Mouse (Mus musculus): ENCODE measurements around the gene Cgnl1. TPM values are rescaled to one million over a fixed set of nuclear protein-coding genes. Genes with fewer than 3 reads are reported as not detected.

Cgnl1 gene
- 11.0 and 12.1 TPM in 2 replicates for polyA plus RNA-seq (2012; rRNA removed)

DNA sequence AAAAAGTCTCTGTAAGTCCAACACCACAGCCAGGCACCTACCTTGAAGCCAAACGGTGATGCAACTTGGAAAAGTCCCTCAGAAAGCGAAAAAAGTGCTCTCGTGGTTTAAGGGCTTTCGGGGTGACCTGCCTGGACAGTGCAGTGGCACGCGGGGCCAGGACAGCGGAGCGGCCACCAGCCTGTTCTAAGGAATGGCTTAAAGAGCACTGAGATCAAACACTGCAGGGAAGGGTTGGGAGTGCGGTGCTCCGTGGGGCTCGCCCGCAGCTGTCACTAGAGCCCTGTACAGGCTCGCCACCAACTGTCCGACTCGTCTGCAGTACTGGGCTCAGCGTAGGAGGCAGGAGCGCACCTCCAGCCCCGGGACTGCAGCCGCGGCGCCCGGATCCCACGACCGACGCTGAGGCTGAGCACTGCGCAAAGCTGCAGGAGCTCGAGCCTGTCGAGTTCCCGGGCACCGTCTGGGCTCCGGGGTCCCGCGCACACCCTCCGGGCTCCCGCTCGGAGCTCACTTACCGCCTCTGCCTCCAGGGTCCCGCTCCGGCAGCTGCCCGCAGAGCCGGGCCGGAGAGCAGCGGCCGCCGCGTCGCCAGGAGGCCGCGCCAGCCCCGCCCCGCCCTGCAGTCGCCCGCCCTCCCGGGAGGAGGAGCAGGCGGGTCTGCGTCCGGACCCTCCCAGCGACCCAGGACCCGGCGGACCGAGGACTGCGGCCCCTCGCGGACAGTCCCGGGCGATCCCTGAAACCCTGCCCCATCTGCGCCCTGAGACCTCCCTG lies at the start of gene Cgnl1:
Cgnl1 (minus strand) TSS at position 612 of the 777 bp plus-strand sequence.

DNA sequence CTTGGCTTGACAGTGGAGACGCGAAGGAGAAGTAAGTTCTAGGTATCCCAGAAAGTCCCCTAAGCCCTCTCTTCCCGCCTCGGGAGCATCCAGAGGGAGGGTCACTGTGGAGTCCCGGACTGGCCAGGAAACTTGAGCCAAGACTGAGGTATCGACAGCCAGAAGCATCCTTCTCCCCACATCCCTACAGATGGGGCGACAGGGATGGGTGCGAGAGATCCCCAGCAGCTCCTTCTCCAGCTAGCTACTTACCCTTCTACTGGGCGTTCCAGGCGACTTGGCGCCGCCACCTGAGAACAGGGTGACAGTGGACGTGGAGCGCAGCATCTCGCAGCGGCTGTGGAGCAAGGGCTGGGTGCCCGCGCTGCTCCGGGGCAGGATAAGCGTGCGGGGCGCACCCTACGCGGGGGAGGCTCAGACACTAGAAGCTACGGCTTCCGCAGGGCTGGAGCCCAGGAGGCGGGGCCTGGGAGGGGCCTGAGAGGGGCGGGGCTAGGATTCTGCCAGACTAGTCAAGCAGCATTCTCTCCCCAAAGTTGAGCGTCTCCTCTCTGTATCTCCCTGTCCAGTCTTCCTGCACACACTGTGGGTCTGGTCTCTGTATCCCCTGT lies 179.4 kb downstream of the Cgnl1 start, which contains the start of gene Myzap:
Myzap (minus strand) TSS at position 423 of the 611 bp plus-strand sequence.

Other genes with a start within 250 kb of the Cgnl1 start
- 2.1 and 4.9 TPM in 2 replicates for gene Myzap, start 179.2 kb downstream of the Cgnl1 start, polyA plus RNA-seq (2012; rRNA removed)

Measured in ovary, adult 2 months (tissue).